Mouse (Mus musculus) midbrain, postnatal 0 days (tissue): ENCODE data around the gene Csn3. TPM values are rescaled to one million over a fixed set of nuclear protein-coding genes. Genes with fewer than 3 reads are reported as not detected.

Experiments
- ATAC-seq: fragments of 200-750 bp; cut with Nextera tagmentation; 2 replicates; pipeline ENCODE4 v1.8.0; 2017; ENCODE audit warnings: moderate number of reproducible peaks, mild to moderate bottlenecking, moderate TSS enrichment, moderate library complexity; ENCODE audit not compliant: low FRiP score
- DNase-seq: peaks from one replicate; pipeline ENCODE4 v3.0.0-alpha.2; 2015; ENCODE audit warnings: low spot score
- H3K27ac ChIP-seq: fragments of 300-500 bp; sonication (generic); 2 replicates; pipeline ENCODE4 v1.5.1; 2014; ENCODE audit warnings: low read depth, mild to moderate bottlenecking, low read length, mixed read lengths
- H3K27me3 ChIP-seq: fragments of 300-500 bp; sonication (generic); 2 replicates; pipeline ENCODE4 v1.6.1; 2014; ENCODE audit warnings: low read length, control low read depth, mixed read lengths; ENCODE audit not compliant: insufficient read depth
- H3K36me3 ChIP-seq: fragments of 300-500 bp; sonication (generic); 2 replicates; pipeline ENCODE4 v1.6.1; 2014; ENCODE audit warnings: low read length, control low read depth, mixed read lengths; ENCODE audit not compliant: insufficient read depth
- H3K4me1 ChIP-seq: fragments of 300-500 bp; sonication (generic); 2 replicates; pipeline ENCODE4 v1.6.1; 2014; ENCODE audit warnings: mild to moderate bottlenecking, control low read depth, antibody characterized with exemption, low read length, mixed read lengths; ENCODE audit not compliant: insufficient read depth
- H3K4me2 ChIP-seq: fragments of 300-500 bp; sonication (generic); 2 replicates; pipeline ENCODE4 v1.6.1; 2014; ENCODE audit warnings: low read depth, mild to moderate bottlenecking, low read length, mixed read lengths; ENCODE audit not compliant: poor library complexity, severe bottlenecking
- H3K4me3 ChIP-seq: fragments of 300-500 bp; sonication (generic); 2 replicates; pipeline ENCODE4 v1.5.1; 2014; ENCODE audit warnings: low read depth, mild to moderate bottlenecking, low read length, moderate library complexity
- H3K9ac ChIP-seq: fragments of 300-500 bp; sonication (generic); replicated peaks from 2 replicates; pipeline ENCODE4 v1.6.1; 2014; ENCODE audit warnings: mild to moderate bottlenecking, low read length, moderate library complexity, mixed read lengths; ENCODE audit not compliant: poor library complexity, severe bottlenecking
- H3K9me3 ChIP-seq: fragments of 300-500 bp; sonication (generic); 2 replicates; pipeline ENCODE4 v1.6.1; 2016; ENCODE audit warnings: low read length, control low read depth
- CTCF ChIP-seq: IDR thresholded peaks from 2 replicates; pipeline ENCODE4 v1.5.1; 2016; ENCODE audit warnings: antibody characterized with exemption, mild to moderate bottlenecking
- WGBS: fragments of 180-500 bp; shearing (Covaris S2); extraction: QIAGEN DNeasy Blood & Tissue Kit; methylation state at CpG from one replicate; pipeline ENCODE4 v1.1.7; 2014; 5-methylcytosine and 5-hydroxymethylcytosine counted together
- polyA plus RNA-seq: library from polyadenylated mRNA; unstranded; fragments of >200 nt; fragmentation: Nextera tagmentation; extraction: Ambion mirVana; gene quantifications from 2 replicates; pipeline ENCODE4 v1.2.1, GENCODE M21; 2015
- total RNA-seq: library from RNA; depleted of rRNA; stranded (reverse); fragments of >200 nt; gene quantifications from 2 replicates; pipeline ENCODE4 v1.2.3, GENCODE M21; 2014; rRNA removed

Gene Csn3
- total and polyA plus RNA-seq, 2 experiments from 2014 or later, result not detected

DNA sequence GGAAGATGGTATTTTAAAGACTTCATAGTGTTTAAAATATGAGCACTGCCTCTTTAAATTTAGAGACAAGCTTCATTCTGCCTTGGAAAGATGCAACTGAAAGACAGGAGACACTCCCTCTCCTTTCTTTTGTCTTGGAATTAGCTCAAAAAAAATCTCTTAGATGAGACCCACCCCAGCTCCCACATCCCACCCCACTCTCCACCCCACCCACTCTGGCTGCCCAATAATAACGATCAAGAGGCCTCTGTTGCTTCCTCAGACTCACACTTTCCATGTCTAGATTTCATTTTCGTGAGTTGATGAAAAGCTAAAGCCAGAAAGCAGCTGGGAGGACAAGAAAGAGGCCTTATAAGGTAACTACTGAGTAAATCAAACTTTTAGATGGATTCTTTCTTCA lies 43.8 kb downstream of the Csn3 start, which contains the start of the genes 2310003L06Rik and Gm28434:
2310003L06Rik (plus strand) TSS at position 259 of the 400 bp plus-strand sequence.
Gm28434 (plus strand) TSS at position 317 of the 400 bp plus-strand sequence.
- no peak within 1 kb of the TSS for H3K9ac ChIP-seq
- H3K36me3 ChIP-seq, result no peaks in the 10 kb centered on the region
- WGBS, result 56% methylated on average over 2 of the region's 2 CpGs
- DNase-seq, result no peak
- H3K9me3 ChIP-seq, result no peaks in the 10 kb centered on the region
- H3K27me3 ChIP-seq, result no peaks in the 10 kb centered on the region
- TF ChIP-seq CTCF, result no peak
- H3K27ac ChIP-seq, result no peak within 1 kb of the TSS
- no peaks in the 10 kb centered on the region for H3K4me1 ChIP-seq
- H3K4me3 ChIP-seq, result no peak within 1 kb of the TSS
- ATAC-seq, result no peak
- H3K4me2 ChIP-seq, result no peak within 1 kb of the TSS

DNA sequence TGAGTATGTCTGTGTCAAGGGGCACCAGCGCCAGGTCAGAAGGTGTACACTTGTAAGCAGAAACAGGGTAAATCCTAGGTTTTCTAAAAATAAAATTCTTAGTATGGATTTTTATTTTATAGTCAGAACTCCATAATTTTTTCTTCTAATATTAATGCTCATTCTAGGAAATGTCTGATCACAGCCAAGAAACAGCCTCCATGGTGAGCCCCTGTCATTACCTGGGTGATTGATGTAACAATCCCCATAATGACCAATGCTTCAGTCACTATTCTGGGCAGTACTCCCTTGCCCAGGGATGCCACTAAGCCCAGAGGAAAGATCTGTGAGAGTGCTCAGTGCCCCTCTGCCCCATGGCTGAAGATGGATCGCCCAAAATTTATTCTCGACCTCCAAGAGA lies 53.8 kb downstream of the Csn3 start, which contains the start of gene Cabs1:
Cabs1 (plus strand) TSS at position 301 of the 400 bp plus-strand sequence.
- Histone ChIP-seq H3K4me1 (no peaks in the 10 kb centered on the region), H3K27ac (no peak within 1 kb of the TSS), H3K4me3 (no peak within 1 kb of the TSS), H3K4me2 (no peak within 1 kb of the TSS), H3K9ac (no peak within 1 kb of the TSS), H3K9me3 (no peaks in the 10 kb centered on the region), H3K27me3 (no peaks in the 10 kb centered on the region), H3K36me3 (no peaks in the 10 kb centered on the region)
- WGBS, result 89% methylated on average over 3 of the region's 3 CpGs
- TF ChIP-seq CTCF, result no peak
- DNase-seq (no peak), ATAC-seq (no peak)

Other genes starting within 250 kb of the Csn3 start
- gene Csn2, start 225.9 kb upstream of the Csn3 start, total RNA-seq, result not detected in 2 replicates
- not detected in 2 replicates for gene Csn2, start 225.9 kb upstream of the Csn3 start, polyA plus RNA-seq
- gene Csn1s2a, start 151.0 kb upstream of the Csn3 start, total RNA-seq, result not detected in 2 replicates
- gene Csn1s2a, start 151.0 kb upstream of the Csn3 start, polyA plus RNA-seq, result not detected in 2 replicates
- not detected in 2 replicates for gene Csn1s2b, start 117.5 kb upstream of the Csn3 start, total RNA-seq
- gene Csn1s2b, start 117.5 kb upstream of the Csn3 start, polyA plus RNA-seq, result not detected in 2 replicates
- gene Prr27, start 99.9 kb upstream of the Csn3 start, total RNA-seq, result not detected in 2 replicates
- not detected in 2 replicates for gene Prr27, start 99.9 kb upstream of the Csn3 start, polyA plus RNA-seq
- gene Odam, start 40.5 kb upstream of the Csn3 start, total RNA-seq, result not detected in 2 replicates
- gene Odam, start 40.5 kb upstream of the Csn3 start, polyA plus RNA-seq, result not detected in 2 replicates
- 0.33 TPM in 1 of 2 replicates, not detected in the other for gene 2310003L06Rik, start 43.9 kb downstream of the Csn3 start, total RNA-seq
- gene 2310003L06Rik, start 43.9 kb downstream of the Csn3 start, polyA plus RNA-seq, result 0.12 and 0.17 TPM in 2 replicates
- not detected in 2 replicates for gene Gm28434, start 43.9 kb downstream of the Csn3 start, total RNA-seq
- gene Gm28434, start 43.9 kb downstream of the Csn3 start, polyA plus RNA-seq, result not detected in 2 replicates
- gene Cabs1, start 53.9 kb downstream of the Csn3 start, total RNA-seq, result not detected in 2 replicates
- not detected in 2 replicates for gene Cabs1, start 53.9 kb downstream of the Csn3 start, polyA plus RNA-seq
- not detected in 2 replicates for gene Smr3a, start 77.0 kb downstream of the Csn3 start, total RNA-seq
- gene Smr3a, start 77.0 kb downstream of the Csn3 start, polyA plus RNA-seq, result 0.38 TPM in 1 of 2 replicates, not detected in the other
- not detected in 2 replicates for gene Smr2, start 161.0 kb downstream of the Csn3 start, total RNA-seq
- gene Smr2, start 161.0 kb downstream of the Csn3 start, polyA plus RNA-seq, result not detected in 2 replicates
- not detected in 2 replicates for gene Gm11116, start 186.0 kb downstream of the Csn3 start, total RNA-seq
- not detected in 2 replicates for gene Gm11116, start 186.0 kb downstream of the Csn3 start, polyA plus RNA-seq
- gene Gm11115, start 228.5 kb downstream of the Csn3 start, total RNA-seq, result not detected in 2 replicates
- not detected in 2 replicates for gene Gm11115, start 228.5 kb downstream of the Csn3 start, polyA plus RNA-seq